Mouse (Mus musculus) intestine, postnatal 0 days (tissue): ENCODE results near the gene Cldn22. TPM values are rescaled to one million over a fixed set of nuclear protein-coding genes. Genes with fewer than 3 reads are reported as not detected.
A peak's percentile ranks its signal among the peaks of the same experiment; 100 is the strongest.

Source experiments
- ATAC-seq: fragments of 200-750 bp; cut with Nextera tagmentation; 2 replicates; pipeline ENCODE4 v1.8.0; 2017; ENCODE audit warnings: mild to moderate bottlenecking, moderate TSS enrichment, moderate library complexity
- H3K27ac ChIP-seq: fragments of 300-500 bp; sonication (generic); 2 replicates; pipeline ENCODE4 v1.5.1; 2014; ENCODE audit warnings: mild to moderate bottlenecking, low read depth, low read length, moderate library complexity
- H3K27me3 ChIP-seq: fragments of 300-500 bp; sonication (generic); replicated peaks from 2 replicates; pipeline ENCODE4 v1.6.1; 2014; ENCODE audit warnings: low read length, mixed read lengths; ENCODE audit not compliant: control insufficient read depth, insufficient read depth
- H3K36me3 ChIP-seq: fragments of 300-500 bp; sonication (generic); 2 replicates; pipeline ENCODE4 v1.6.1; 2014; ENCODE audit warnings: mild to moderate bottlenecking, moderate library complexity; ENCODE audit not compliant: control insufficient read depth, insufficient read depth
- H3K4me1 ChIP-seq: fragments of 300-500 bp; sonication (generic); replicated peaks from 2 replicates; pipeline ENCODE4 v1.6.1; 2014; ENCODE audit warnings: antibody characterized with exemption, low read length, mixed read lengths; ENCODE audit not compliant: control insufficient read depth, insufficient read depth
- H3K4me2 ChIP-seq: fragments of 300-500 bp; sonication (generic); replicated peaks from 2 replicates; pipeline ENCODE4 v1.6.1; 2014; ENCODE audit warnings: low read depth, mild to moderate bottlenecking, moderate library complexity
- H3K4me3 ChIP-seq: fragments of 300-500 bp; sonication (generic); 2 replicates; pipeline ENCODE4 v1.5.1; 2014; ENCODE audit warnings: low read depth, low read length
- H3K9ac ChIP-seq: fragments of 300-500 bp; sonication (generic); 2 replicates; pipeline ENCODE4 v1.6.1; 2014; ENCODE audit warnings: mild to moderate bottlenecking, low read depth, low read length
- H3K9me3 ChIP-seq: fragments of 300-500 bp; sonication (generic); 2 replicates; pipeline ENCODE4 v1.6.1; 2016; ENCODE audit warnings: mixed run types; ENCODE audit not compliant: control insufficient read depth
- CTCF ChIP-seq: sonication (generic); IDR thresholded peaks from 2 replicates; pipeline ENCODE4 v1.5.1; 2016; ENCODE audit warnings: low read depth, mild to moderate bottlenecking, control low read depth, antibody characterized with exemption, moderate library complexity
- WGBS: fragments of 180-500 bp; shearing (Covaris S2); extraction: QIAGEN DNeasy Blood & Tissue Kit; methylation state at CpG from one replicate; pipeline ENCODE4 v1.1.7; 2014; 5-methylcytosine and 5-hydroxymethylcytosine counted together
- polyA plus RNA-seq: library from polyadenylated mRNA; unstranded; fragments of >200 nt; fragmentation: Nextera tagmentation; extraction: Ambion mirVana; gene quantifications from 2 replicates; pipeline ENCODE4 v1.2.1, GENCODE M21; 2015

The Cldn22 gene
- polyA plus RNA-seq, 1 experiment from 2014 or later, result not detected

- no peak for ATAC-seq
- no peak overlapping the region for H3K4me2 ChIP-seq
- peaks cover 53% of the 10 kb centered on the region for H3K36me3 ChIP-seq
- no peak overlapping the region for H3K9ac ChIP-seq
- H3K27me3 ChIP-seq, result no peaks in the 10 kb centered on the region
- no peaks in the 10 kb centered on the region for H3K9me3 ChIP-seq
- no peak overlapping the region for H3K4me3 ChIP-seq
- 75% methylated on average over 13 of the region's 13 CpGs for WGBS
- H3K27ac ChIP-seq, result no peak overlapping the region
- no peak for TF ChIP-seq CTCF
- H3K4me1 ChIP-seq, result no peaks in the 10 kb centered on the region
Measured at GRCm38 (mm10) chr8:47845956-47846355, 21.7 kb downstream of the Cldn22 start.

- Histone ChIP-seq H3K9me3 (no peaks in the 10 kb centered on the region), H3K4me2 (no peak overlapping the region), H3K4me1 (no peaks in the 10 kb centered on the region), H3K9ac (no peak overlapping the region), H3K27ac (no peak overlapping the region), H3K27me3 (no peaks in the 10 kb centered on the region), H3K4me3 (no peak overlapping the region), H3K36me3 (peaks cover 50% of the 10 kb centered on the region)
- ATAC-seq, result no peak
- no peak for TF ChIP-seq CTCF
- WGBS, result 96% methylated on average over 14 of the region's 14 CpGs
Measured at GRCm38 (mm10) chr8:47847161-47847560, 22.9 kb downstream of the Cldn22 start.

- H3K27ac ChIP-seq, result no peak overlapping the region
Measured at GRCm38 (mm10) chr8:47847931-47848330, 23.6 kb downstream of the Cldn22 start.

GRCm38 (mm10) chr8:47849842-47850241 lies 25.6 kb downstream of the Cldn22 start:
- no peak overlapping the region for H3K4me2 ChIP-seq
- H3K9ac ChIP-seq, result no peak overlapping the region
- H3K27me3 ChIP-seq, result no peaks in the 10 kb centered on the region
- H3K4me3 ChIP-seq, result no peak overlapping the region
- H3K4me1 ChIP-seq, result no peaks in the 10 kb centered on the region
- no peak for ATAC-seq
- 79% methylated on average over 8 of the region's 8 CpGs for WGBS
- H3K27ac ChIP-seq, result no peak overlapping the region
- no peaks in the 10 kb centered on the region for H3K9me3 ChIP-seq
- peak; percentile 45 for TF ChIP-seq CTCF
- peaks cover 44% of the 10 kb centered on the region for H3K36me3 ChIP-seq

More at GRCm38 (mm10) chr8:47847931-47848330, 23.6 kb downstream of the Cldn22 start:
- Histone ChIP-seq H3K4me3 (no peak overlapping the region), H3K27me3 (no peaks in the 10 kb centered on the region), H3K4me1 (no peaks in the 10 kb centered on the region), H3K9ac (no peak overlapping the region), H3K4me2 (no peak overlapping the region), H3K9me3 (no peaks in the 10 kb centered on the region), H3K36me3 (peaks cover 48% of the 10 kb centered on the region)
- no peak for ATAC-seq
- 93% methylated on average over 6 of the region's 6 CpGs for WGBS
- TF ChIP-seq CTCF, result no peak

GRCm38 (mm10) chr8:47851824-47852502 lies 27.7 kb downstream of the Cldn22 start:
- Histone ChIP-seq H3K4me3 (no peak overlapping the region), H3K27me3 (no peaks in the 10 kb centered on the region), H3K9me3 (no peaks in the 10 kb centered on the region), H3K9ac (no peak overlapping the region), H3K4me1 (no peaks in the 10 kb centered on the region), H3K4me2 (peak overlapping the region; percentile 40), H3K27ac (no peak overlapping the region), H3K36me3 (peaks cover 49% of the 10 kb centered on the region)
- TF ChIP-seq CTCF, result no peak
- ATAC-seq, result no peak
- 56% methylated on average over 12 of the region's 12 CpGs for whole genome bisulfite sequencing

GRCm38 (mm10) chr8:47852737-47853136 lies 28.5 kb downstream of the Cldn22 start:
- peak overlapping the region; percentile 40; the same call in 1 of the 2 replicates for H3K4me2 ChIP-seq
- no peak overlapping the region for H3K9ac ChIP-seq
- H3K27ac ChIP-seq, result no peak overlapping the region
- no peak for ATAC-seq
- H3K27me3 ChIP-seq, result no peaks in the 10 kb centered on the region
- no peaks in the 10 kb centered on the region for H3K9me3 ChIP-seq
- TF ChIP-seq CTCF, result no peak
- peaks cover 47% of the 10 kb centered on the region for H3K36me3 ChIP-seq
- WGBS, result 71% methylated on average over 5 of the region's 5 CpGs
- H3K4me3 ChIP-seq, result no peak overlapping the region
- no peaks in the 10 kb centered on the region for H3K4me1 ChIP-seq
